Mouse (Mus musculus): ENCODE data around the gene Srp68.

Gene Srp68

DNA sequence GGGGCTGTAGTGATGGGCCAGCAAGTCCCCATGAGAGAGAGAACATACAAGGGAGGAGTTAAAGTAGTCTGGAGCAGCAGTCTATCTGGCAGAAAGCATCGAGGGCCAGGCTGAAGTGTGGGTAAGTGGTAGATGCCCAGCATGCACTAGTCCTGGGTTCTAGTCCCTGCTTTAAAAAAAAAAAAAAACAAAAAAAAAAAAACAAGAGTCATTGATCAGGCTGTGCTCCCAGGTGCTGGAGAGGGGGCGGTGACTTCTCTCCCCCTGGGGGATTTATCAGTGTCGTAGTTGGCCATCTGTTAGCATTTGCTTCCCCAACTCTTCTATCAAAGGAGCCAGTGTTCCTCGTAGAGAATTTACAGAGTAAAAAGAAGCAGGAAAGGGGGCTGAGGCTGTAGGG, 67.3 kb downstream of the Srp68 start:
- no peak for DNase-seq (ENCODE audit: low read depth)

DNA sequence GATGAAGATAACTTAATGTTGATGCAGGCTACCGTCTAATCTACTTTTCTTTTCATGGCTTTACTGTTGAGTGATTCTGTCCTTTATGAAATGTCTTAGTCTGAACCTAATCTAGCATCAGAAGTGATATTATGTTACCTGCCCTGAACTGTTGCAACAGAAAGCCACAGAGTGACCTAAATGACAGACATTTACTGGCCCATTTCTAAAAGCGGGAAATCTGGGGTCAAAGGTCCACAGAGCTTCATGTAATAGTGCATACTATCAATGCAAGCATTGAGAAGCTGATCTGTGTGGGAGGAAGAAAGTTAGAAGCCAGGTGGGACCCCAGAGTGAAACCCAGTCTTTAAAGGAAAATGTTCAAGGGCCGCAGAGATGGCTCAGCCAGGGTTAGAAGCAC, 70.9 kb downstream of the Srp68 start:
- DNase-seq (ENCODE audit: low read depth): no peak

DNA sequence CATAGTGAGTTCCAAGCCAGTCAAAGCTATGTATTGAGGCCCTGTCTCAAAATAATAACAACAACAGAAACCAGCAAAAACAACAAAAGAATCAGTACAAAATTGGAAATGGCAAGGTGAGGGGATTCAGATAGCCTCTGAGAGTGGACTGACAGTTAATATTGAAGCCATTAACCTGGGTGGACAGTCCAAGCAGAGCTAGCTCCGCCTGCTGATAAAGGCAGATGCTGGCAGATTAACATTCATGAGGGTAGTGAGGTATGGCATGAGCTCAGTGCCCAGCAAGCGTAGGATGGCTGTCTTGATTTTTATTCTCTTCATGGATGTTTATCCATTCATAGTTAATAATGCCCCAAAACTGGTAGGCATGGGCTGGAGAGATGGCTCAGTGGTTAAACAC, 72.9 kb downstream of the Srp68 start:
- no peak for DNase-seq (ENCODE audit: low read depth)

DNA sequence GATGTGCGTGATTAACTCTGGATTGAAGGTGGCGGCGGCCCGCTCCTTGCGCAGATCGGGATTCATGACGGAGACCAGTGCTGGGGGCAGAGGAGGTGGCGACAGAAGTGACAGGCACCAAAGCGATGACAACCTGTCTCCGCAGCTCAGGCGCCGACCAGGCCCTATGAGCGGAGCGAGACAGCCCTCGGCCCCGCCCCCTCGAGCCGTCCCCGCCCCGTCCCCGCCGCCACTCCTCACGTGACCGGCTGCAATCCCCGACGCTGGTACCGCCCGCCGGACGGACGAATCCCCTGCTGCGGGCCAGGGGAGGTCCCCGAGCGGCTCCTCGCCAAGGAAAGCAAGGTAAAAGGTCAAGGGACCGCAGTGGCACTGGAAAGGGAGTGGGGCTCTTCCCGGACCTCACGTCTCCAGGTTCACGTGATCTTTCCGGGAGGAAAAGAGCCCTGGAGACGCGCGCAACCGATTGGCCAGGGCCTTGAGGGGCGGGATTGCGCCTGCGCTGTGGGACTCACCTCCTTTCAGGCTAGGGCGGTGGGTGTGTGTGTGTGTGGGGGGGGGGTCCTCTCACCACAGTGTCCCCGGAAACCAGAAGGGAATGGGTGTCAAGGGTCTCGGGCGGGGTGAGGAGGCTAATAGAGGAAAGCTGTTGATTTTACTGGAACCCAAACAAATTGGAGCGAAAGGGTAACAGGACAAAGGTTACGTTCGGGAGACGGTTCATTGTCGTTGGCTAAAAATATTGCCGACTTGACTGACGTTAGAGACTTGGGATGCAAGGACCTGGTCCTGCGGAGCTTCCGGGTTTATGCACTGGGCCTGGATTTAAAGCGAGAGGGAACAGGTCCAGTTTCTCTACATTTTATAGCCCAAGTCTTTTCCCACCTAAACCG, 75.1 kb downstream of the Srp68 start, which contains the start of the genes Ten1 and Acox1:
Ten1 (plus strand) TSS at position 217 of the 893 bp plus-strand sequence.
Acox1 (minus strand) TSS at position 407 of the 893 bp plus-strand sequence.
- DNase-seq (ENCODE audit: low read depth): peak; percentile 87

DNA sequence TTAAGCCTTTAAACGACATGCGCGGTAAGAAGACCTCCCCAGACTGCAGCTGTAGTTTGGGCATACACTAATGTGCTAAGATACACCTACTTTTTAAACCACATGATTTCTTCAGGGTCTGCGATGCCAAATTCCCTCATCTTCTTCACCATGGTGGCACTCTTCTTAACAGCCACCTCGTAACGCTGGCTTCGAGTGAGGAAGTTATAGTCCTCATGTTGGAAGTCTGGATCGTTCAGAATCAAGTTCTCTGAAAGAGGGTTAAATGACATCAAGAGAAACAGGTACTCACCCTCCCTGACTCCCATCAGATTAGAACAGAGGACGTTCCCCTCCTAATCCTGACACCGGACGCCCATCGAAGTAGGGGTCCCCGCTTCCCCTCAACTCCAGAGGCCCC, 75.9 kb downstream of the Srp68 start:
- no peak for DNase-seq (ENCODE audit: low read depth)

DNA sequence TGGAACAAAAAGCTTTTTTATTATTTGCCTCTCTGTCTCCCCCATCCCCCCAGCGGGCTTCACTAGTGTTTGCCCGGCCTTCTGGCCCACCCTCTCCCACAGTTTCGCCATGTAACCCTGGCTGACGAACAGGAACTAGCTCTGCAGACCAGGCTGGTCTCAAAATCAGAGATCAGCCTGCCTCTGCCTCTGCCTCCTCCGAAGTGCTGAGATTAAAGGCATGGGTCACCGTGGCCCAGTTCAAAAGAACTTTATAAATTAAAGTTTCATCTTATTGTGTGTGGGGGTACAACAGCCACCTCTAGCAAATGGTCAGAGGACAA, 76.5 kb downstream of the Srp68 start:
- DNase-seq (ENCODE audit: low read depth): no peak

DNA sequence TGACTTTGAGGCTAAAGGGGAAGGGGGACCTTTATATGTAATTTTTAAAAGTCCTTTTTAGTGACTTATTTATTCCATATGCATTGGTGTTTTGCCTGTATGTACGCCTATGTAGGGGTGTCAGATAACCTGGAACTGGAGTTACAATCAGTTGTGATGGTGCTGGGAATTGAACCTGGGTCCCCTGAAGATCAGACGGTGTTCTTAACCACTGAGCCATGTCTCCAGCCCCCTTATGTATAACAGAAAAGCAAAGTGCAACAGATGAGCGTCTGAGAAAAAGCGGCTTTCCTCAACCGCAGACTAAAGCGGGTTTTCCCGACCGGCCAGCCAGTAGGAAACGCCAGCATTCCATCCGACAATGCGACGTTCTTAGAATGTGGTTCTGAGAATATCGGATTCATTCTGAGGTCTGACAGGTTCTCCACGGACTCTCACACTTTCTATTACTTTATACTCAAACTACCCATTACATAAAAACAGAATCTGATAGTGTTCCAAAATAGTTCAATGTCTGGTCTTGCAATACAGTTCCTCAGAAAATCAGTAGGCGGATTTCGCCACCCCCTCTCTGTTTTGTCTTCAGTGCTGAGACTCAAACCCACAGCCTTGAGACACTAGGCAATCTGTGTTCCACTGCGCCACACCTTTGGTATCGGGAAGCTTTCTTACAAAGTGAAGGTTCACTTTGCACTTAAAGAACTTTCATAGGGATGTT, 77.0 kb downstream of the Srp68 start:
- no peak for DNase-seq (ENCODE audit: low read depth)

DNA sequence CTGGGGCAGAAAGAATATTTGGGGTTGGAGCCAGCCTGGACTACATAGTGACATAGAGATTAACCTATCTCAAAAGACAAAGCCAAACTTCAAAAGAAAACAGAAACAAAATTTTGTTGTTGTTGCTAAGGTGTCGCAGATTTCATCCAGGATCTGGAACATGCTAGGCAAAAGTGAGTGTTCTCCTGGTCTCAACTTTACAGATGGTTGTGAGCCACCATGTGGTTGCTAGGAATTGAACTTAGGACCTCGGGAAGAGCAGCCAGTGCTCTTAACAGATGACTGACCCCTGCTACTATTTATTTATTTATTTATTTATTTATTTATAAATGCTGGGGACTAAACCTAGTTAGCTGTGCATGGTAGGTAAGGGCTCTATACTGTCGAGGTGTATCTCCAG, 77.7 kb downstream of the Srp68 start:
- DNase-seq (ENCODE audit: low read depth): no peak

DNA sequence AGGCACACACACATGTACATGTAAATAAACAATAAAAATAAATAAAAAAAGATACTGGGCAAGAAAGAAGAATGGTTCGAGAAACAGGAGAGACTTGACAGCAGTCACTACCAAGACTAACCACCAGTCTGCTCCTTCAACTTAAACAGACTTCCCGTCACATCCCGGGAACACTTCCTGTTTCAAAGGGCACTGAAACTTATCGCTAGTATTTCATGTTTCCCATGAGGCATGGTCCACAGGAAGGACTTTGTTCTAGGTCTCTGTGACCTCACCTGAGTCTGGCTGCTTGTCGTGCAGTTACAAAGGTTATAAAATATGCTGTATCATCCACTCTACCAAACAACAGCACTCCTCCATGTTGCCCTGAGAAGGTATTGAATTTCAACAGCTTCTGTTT, 78.8 kb downstream of the Srp68 start:
- no peak for DNase-seq (ENCODE audit: low read depth)

Measured in c-Kit-positive CD71-positive TER-119-negative erythroid progenitor cells, embryonic 14.5 days (primary cell).